Mouse (Mus musculus) heart, postnatal 0 days (tissue): ENCODE data around the gene Rgs5. TPM values are rescaled to one million over a fixed set of nuclear protein-coding genes. Genes with fewer than 3 reads are reported as not detected.

ENCODE experiments used
- ATAC-seq: fragments of 200-750 bp; cut with Nextera tagmentation; 2 replicates; pipeline ENCODE4 v1.8.0; 2017; ENCODE audit warnings: low read depth, moderate number of reproducible peaks, moderate library complexity; ENCODE audit not compliant: insufficient read depth
- DNase-seq: peaks from one replicate; pipeline ENCODE4 v3.0.0-alpha.2; 2016; ENCODE audit warnings: low spot score
- H3K27ac ChIP-seq: fragments of 300-500 bp; sonication (generic); 2 replicates; pipeline ENCODE4 v1.5.1; 2014; ENCODE audit warnings: low read depth, mild to moderate bottlenecking
- H3K27me3 ChIP-seq: fragments of 300-500 bp; sonication (generic); 2 replicates; pipeline ENCODE4 v1.6.1; 2014; ENCODE audit warnings: low read length, mixed read lengths; ENCODE audit not compliant: control insufficient read depth, insufficient read depth
- H3K36me3 ChIP-seq: fragments of 300-500 bp; sonication (generic); replicated peaks from 2 replicates; pipeline ENCODE4 v1.6.1; 2014; ENCODE audit warnings: low read length, mixed read lengths; ENCODE audit not compliant: control insufficient read depth, insufficient read depth
- H3K4me1 ChIP-seq: fragments of 300-500 bp; sonication (generic); 2 replicates; pipeline ENCODE4 v1.6.1; 2014; ENCODE audit warnings: antibody characterized with exemption; ENCODE audit not compliant: control insufficient read depth, insufficient read depth
- H3K4me2 ChIP-seq: fragments of 300-500 bp; sonication (generic); 2 replicates; pipeline ENCODE4 v1.6.1; 2014; ENCODE audit warnings: low read depth, mild to moderate bottlenecking, low read length, moderate library complexity
- H3K4me3 ChIP-seq: fragments of 300-500 bp; sonication (generic); 2 replicates; pipeline ENCODE4 v1.5.1; 2014; ENCODE audit warnings: low read depth, low read length
- H3K9ac ChIP-seq: fragments of 300-500 bp; sonication (generic); replicated peaks from 2 replicates; pipeline ENCODE4 v1.6.1; 2014; ENCODE audit warnings: low read depth, low read length, mixed read lengths
- H3K9me3 ChIP-seq: fragments of 300-500 bp; sonication (generic); replicated peaks from 2 replicates; pipeline ENCODE4 v1.6.1; 2016; ENCODE audit warnings: low read length; ENCODE audit not compliant: control insufficient read depth
- CTCF ChIP-seq: IDR thresholded peaks from 2 replicates; pipeline ENCODE4 v1.5.1; 2016; ENCODE audit warnings: antibody characterized with exemption, control low read depth, low read depth
- EP300 ChIP-seq: IDR thresholded peaks from 2 replicates; pipeline ENCODE4 v1.6.1; 2016; ENCODE audit warnings: antibody characterized with exemption, low read depth
- WGBS: fragments of 180-500 bp; shearing (Covaris S2); extraction: QIAGEN DNeasy Blood & Tissue Kit; methylation state at CpG from one replicate; pipeline ENCODE4 v1.1.7; 2014; 5-methylcytosine and 5-hydroxymethylcytosine counted together
- polyA plus RNA-seq: library from polyadenylated mRNA; unstranded; fragments of >200 nt; fragmentation: Nextera tagmentation; extraction: Ambion mirVana; gene quantifications from 2 replicates; pipeline ENCODE4 v1.2.1, GENCODE M21; 2015
- total RNA-seq: library from RNA; depleted of rRNA; stranded (reverse); fragments of >200 nt; gene quantifications from 2 replicates; pipeline ENCODE4 v1.2.3, GENCODE M21; 2014; ENCODE audit warnings: low replicate concordance; rRNA removed

The Rgs5 gene
- total and polyA plus RNA-seq, 2 experiments from 2014 or later = 22.5 to 94.3 TPM

- Histone ChIP-seq H3K36me3 (no peaks in the 10 kb centered on the region), H3K27ac (no peak overlapping the region), H3K9me3 (no peaks in the 10 kb centered on the region), H3K4me2 (no peak overlapping the region), H3K9ac (no peak overlapping the region), H3K4me3 (no peak overlapping the region), H3K27me3 (no peaks in the 10 kb centered on the region), H3K4me1 (no peaks in the 10 kb centered on the region)
- ATAC-seq (no peak), DNase-seq (no peak)
- TF ChIP-seq CTCF (no peak), EP300 (no peak)
- 60% methylated on average over 3 of the region's 3 CpGs for WGBS
These were observed 71.0 kb downstream of the Rgs5 start for GRCm38 (mm10) chr1:169726319-169726718.

- Histone ChIP-seq H3K36me3 (no peaks in the 10 kb centered on the region), H3K4me2 (no peak overlapping the region), H3K9me3 (no peaks in the 10 kb centered on the region), H3K4me1 (no peaks in the 10 kb centered on the region), H3K27ac (no peak overlapping the region), H3K27me3 (no peaks in the 10 kb centered on the region), H3K9ac (no peak overlapping the region), H3K4me3 (no peak overlapping the region)
- 70% methylated on average over 7 of the region's 7 CpGs for WGBS
- no peak for TF ChIP-seq CTCF
- no peak for TF ChIP-seq EP300
- DNase-seq = no peak
- ATAC-seq = no peak
These were observed 75.3 kb downstream of the Rgs5 start for GRCm38 (mm10) chr1:169730599-169731100.

- no peaks in the 10 kb centered on the region for H3K36me3 ChIP-seq
- no peaks in the 10 kb centered on the region for H3K27me3 ChIP-seq
- ATAC-seq (no peak), DNase-seq (no peak)
- H3K4me2 ChIP-seq = no peak overlapping the region
- H3K9ac ChIP-seq = no peak overlapping the region
- H3K4me1 ChIP-seq = no peaks in the 10 kb centered on the region
- no peak overlapping the region for H3K27ac ChIP-seq
- 61% methylated on average over 6 of the region's 6 CpGs for WGBS
- no peaks in the 10 kb centered on the region for H3K9me3 ChIP-seq
- no peak overlapping the region for H3K4me3 ChIP-seq
- TF ChIP-seq EP300 (no peak), CTCF (no peak)
These were observed 80.8 kb downstream of the Rgs5 start for GRCm38 (mm10) chr1:169736139-169736538.

GRCm38 (mm10) chr1:169737231-169737630 is 81.9 kb downstream of the Rgs5 start:
- Histone ChIP-seq H3K36me3 (no peaks in the 10 kb centered on the region), H3K4me2 (no peak overlapping the region), H3K9ac (no peak overlapping the region), H3K9me3 (no peaks in the 10 kb centered on the region), H3K27me3 (no peaks in the 10 kb centered on the region), H3K4me1 (no peaks in the 10 kb centered on the region), H3K27ac (no peak overlapping the region), H3K4me3 (no peak overlapping the region)
- 76% methylated on average over 6 of the region's 6 CpGs for WGBS
- DNase-seq = no peak
- no peak for ATAC-seq
- TF ChIP-seq CTCF (no peak), EP300 (no peak)

GRCm38 (mm10) chr1:169741147-169741546 is 85.8 kb downstream of the Rgs5 start:
- ATAC-seq (no peak), DNase-seq (no peak)
- Histone ChIP-seq H3K27me3 (no peaks in the 10 kb centered on the region; the same call in 1 of the 2 replicates), H3K4me3 (no peak overlapping the region), H3K27ac (no peak overlapping the region), H3K9ac (no peak overlapping the region), H3K9me3 (no peaks in the 10 kb centered on the region), H3K4me1 (no peaks in the 10 kb centered on the region), H3K36me3 (no peaks in the 10 kb centered on the region), H3K4me2 (no peak overlapping the region)
- WGBS = 82% methylated on average over 5 of the region's 5 CpGs
- TF ChIP-seq EP300 = no peak

Other genes with a start within 250 kb of the Rgs5 start
- gene Nuf2, start 124.0 kb upstream of the Rgs5 start, total RNA-seq = 18.2 and 27.9 TPM in 2 replicates
- 14.5 and 15.3 TPM in 2 replicates for gene Nuf2, start 124.0 kb upstream of the Rgs5 start, polyA plus RNA-seq
- 2.4 and 6.7 TPM in 2 replicates for gene Rgs4, start 92.1 kb downstream of the Rgs5 start, total RNA-seq
- gene Rgs4, start 92.1 kb downstream of the Rgs5 start, polyA plus RNA-seq = 4.4 and 5.0 TPM in 2 replicates